Mouse (Mus musculus) gonadal fat pad, adult 2 months (tissue): ENCODE data around the gene Fgf18. TPM values are rescaled to one million over a fixed set of nuclear protein-coding genes. Genes with fewer than 3 reads are reported as not detected.

Experiments used
- DNase-seq: peaks from one replicate; pipeline ENCODE4 v3.0.0-alpha.2; 2012; ENCODE audit warnings: low read depth
- polyA plus RNA-seq: library from polyadenylated mRNA; depleted of rRNA; stranded (reverse); fragments of >200 nt; gene quantifications from 2 replicates; pipeline ENCODE4 v1.2.3, GENCODE M21; 2012

Gene Fgf18
- polyA plus RNA-seq, 1 experiment = 1.4 TPM

GRCm38 (mm10) chr11:33150364-33150763, 3.2 kb upstream of the Fgf18 start:
- DNase-seq = no peak

GRCm38 (mm10) chr11:33149453-33149852, 2.3 kb upstream of the Fgf18 start:
- DNase-seq = no peak

- DNase-seq = no peak
These were observed 1.9 kb upstream of the Fgf18 start for GRCm38 (mm10) chr11:33149088-33149436.

- no peak for DNase-seq
These were observed 1.3 kb upstream of the Fgf18 start for GRCm38 (mm10) chr11:33148338-33149087.

- DNase-seq = no peak
These were observed 555 bp upstream of the Fgf18 start for GRCm38 (mm10) chr11:33147572-33148337.

GRCm38 (mm10) chr11:33146651-33147131, 509 bp downstream of the Fgf18 start:
- no peak for DNase-seq

GRCm38 (mm10) chr11:33146143-33146497, 1.1 kb downstream of the Fgf18 start:
- no peak for DNase-seq

GRCm38 (mm10) chr11:33145201-33146142, 1.7 kb downstream of the Fgf18 start:
- DNase-seq = no peak

- no peak for DNase-seq
These were observed 3.3 kb downstream of the Fgf18 start for GRCm38 (mm10) chr11:33143906-33144305.

- no peak for DNase-seq
These were observed 4.4 kb downstream of the Fgf18 start for GRCm38 (mm10) chr11:33142801-33143200.

- DNase-seq = no peak
These were observed 7.1 kb downstream of the Fgf18 start for GRCm38 (mm10) chr11:33140111-33140460.

- no peak for DNase-seq
These were observed 7.6 kb downstream of the Fgf18 start for GRCm38 (mm10) chr11:33139458-33140110.

GRCm38 (mm10) chr11:33138686-33139085, 8.5 kb downstream of the Fgf18 start:
- no peak for DNase-seq

GRCm38 (mm10) chr11:33134391-33134986, 12.7 kb downstream of the Fgf18 start:
- no peak for DNase-seq

GRCm38 (mm10) chr11:33132619-33133338, 14.4 kb downstream of the Fgf18 start:
- no peak for DNase-seq

- no peak for DNase-seq
These were observed 20.1 kb downstream of the Fgf18 start for GRCm38 (mm10) chr11:33127058-33127457.

GRCm38 (mm10) chr11:33122575-33123268, 24.5 kb downstream of the Fgf18 start:
- no peak for DNase-seq

GRCm38 (mm10) chr11:33119556-33119955, 27.6 kb downstream of the Fgf18 start:
- no peak for DNase-seq

- no peak for DNase-seq
These were observed 28.1 kb downstream of the Fgf18 start for GRCm38 (mm10) chr11:33119116-33119515.

- no peak for DNase-seq
These were observed 28.7 kb downstream of the Fgf18 start for GRCm38 (mm10) chr11:33118480-33118879.
